Comparison of ENCODE assay signal across 14 mouse cellular contexts in genomic region chr11:103020713-103021335, GRCm38 (mm10). TPM values are rescaled to one million over a fixed set of nuclear protein-coding genes. Genes with fewer than 3 reads are reported as not detected.
DNase-seq lines count a peak whose midpoint lies in the region; ATAC-seq and TF ChIP-seq lines count a peak whose summit lies in the region.
"Had no signal": no experiment of that assay in that cellular context is flagged by ENCODE, and none has a peak within 500 bp of the region (broad histone marks: within the 10 kb centered on the region; RNA-seq: fewer than 3 reads in every experiment).

No protein-coding gene starts in this region.

- peaks cover under 1% of the 10 kb centered on the region for H3K4me1 ChIP-seq in cerebellum, adult 2 months (ENCODE audit: control insufficient read depth, insufficient read depth, low read length)
- H3K4me1 ChIP-seq in intestine, embryonic 14.5 days (replicated peaks; ENCODE audit: control insufficient read depth, insufficient read depth, low read length), result peaks cover 7% of the 10 kb centered on the region
- H3K4me1 ChIP-seq in intestine, embryonic 16.5 days (ENCODE audit: control insufficient read depth, insufficient read depth, low read length), result peaks cover 9% of the 10 kb centered on the region
- H3K4me1 ChIP-seq in embryonic fibroblast, embryonic 13.5 days (ENCODE audit: control insufficient read depth, insufficient read depth, low read length), result peaks cover 17% of the 10 kb centered on the region

- ATAC-seq in intestine, embryonic 14.5 days (replicated peaks; ENCODE audit: low FRiP score, low TSS enrichment, low read depth), result no peak
- no peak for ATAC-seq in intestine, embryonic 16.5 days

- H3K36me3 ChIP-seq in intestine, embryonic 14.5 days (ENCODE audit: control insufficient read depth, insufficient read depth, low read length), result peaks cover 11% of the 10 kb centered on the region; the same call in 1 of the 2 replicates
- H3K36me3 ChIP-seq in intestine, embryonic 16.5 days (ENCODE audit: control insufficient read depth, insufficient read depth, low read length), result no peaks in the 10 kb centered on the region

- no peaks in the 10 kb centered on the region for H3K27me3 ChIP-seq in cerebellum, adult 2 months (ENCODE audit: control insufficient read depth, insufficient read depth, low read length)
- H3K27me3 ChIP-seq in intestine, embryonic 14.5 days (replicated peaks; ENCODE audit: control insufficient read depth, insufficient read depth, low read length), result no peaks in the 10 kb centered on the region
- H3K27me3 ChIP-seq in intestine, embryonic 16.5 days (replicated peaks; ENCODE audit: control insufficient read depth, insufficient read depth, low read length), result no peaks in the 10 kb centered on the region
- H3K27me3 ChIP-seq: embryonic facial prominence, embryonic 13.5 days; midbrain, embryonic 12.5 days had no signal

- TF ChIP-seq POLR2A in cerebellum, adult 2 months (IDR thresholded peaks at IDR 0.05; ENCODE audit: borderline replicate concordance, insufficient read depth, low read length), result no peak
- TF ChIP-seq POLR2A in embryonic fibroblast, embryonic 13.5 days (IDR thresholded peaks at IDR 0.05; ENCODE audit: low read depth, low read length), result no peak

- H3K9me3 ChIP-seq in intestine, embryonic 14.5 days (ENCODE audit: control insufficient read depth, low read length), result no peaks in the 10 kb centered on the region
- H3K9me3 ChIP-seq in intestine, embryonic 16.5 days (ENCODE audit: control insufficient read depth, low read length), result no peaks in the 10 kb centered on the region
- H3K9me3 ChIP-seq: embryonic facial prominence, embryonic 13.5 days; midbrain, embryonic 12.5 days had no signal

- DNase-seq in cerebellum, adult 2 months, result peak in 1 of 2 experiments; percentile 37
- DNase-seq in cerebellum, postnatal 4 days (ENCODE audit: low spot score in 2 of 2), result no peak
- DNase-seq in intestine, embryonic 14.5 days (ENCODE audit: low spot score), result no peak
- DNase-seq in 3T3-L1 (ENCODE audit: low read depth, low spot score), result peak; percentile 57
- no peak for DNase-seq in layer of hippocampus, adult 11-12 months (ENCODE audit: low spot score)
- DNase-seq in c-Kit-positive CD71-positive TER-119-positive erythroid progenitor cells, embryonic 14.5 days (ENCODE audit: low spot score), result no peak
- DNase-seq: adrenal gland, postnatal 36 days; heart, adult 18-20 months; kidney, adult 11 months; kidney, postnatal 36 days had no signal

- H3K4me3 ChIP-seq in cerebellum, adult 2 months (replicated peaks; ENCODE audit: insufficient read depth, low read depth, low read length), result no peak overlapping the region
- H3K4me3 ChIP-seq in intestine, embryonic 14.5 days (ENCODE audit: low read depth, low read length), result no peak overlapping the region
- no peak overlapping the region for H3K4me3 ChIP-seq in intestine, embryonic 16.5 days (ENCODE audit: low read length)
- no peak overlapping the region for H3K4me3 ChIP-seq in embryonic fibroblast, embryonic 13.5 days (ENCODE audit: insufficient read depth, low read length)
- H3K4me3 ChIP-seq: embryonic facial prominence, embryonic 13.5 days; midbrain, embryonic 12.5 days had no signal

- TF ChIP-seq CTCF in cerebellum, adult 2 months (IDR thresholded peaks at IDR 0.05; ENCODE audit: borderline replicate concordance, insufficient read depth, low read depth, low read length), result peak; percentile 15; the same call in 1 of the 2 replicates
- TF ChIP-seq CTCF in embryonic fibroblast, embryonic 13.5 days (IDR thresholded peaks at IDR 0.05; ENCODE audit: borderline replicate concordance, insufficient read depth, low read length), result no peak

- H3K27ac ChIP-seq in cerebellum, adult 2 months (ENCODE audit: insufficient read depth, low read length), result no peak overlapping the region
- peak overlapping the region; percentile 47; the same call in 1 of the 2 replicates for H3K27ac ChIP-seq in intestine, embryonic 14.5 days (ENCODE audit: low read depth)
- H3K27ac ChIP-seq in intestine, embryonic 16.5 days (ENCODE audit: low read length), result no peak overlapping the region
- H3K27ac ChIP-seq in embryonic fibroblast, embryonic 13.5 days (ENCODE audit: insufficient read depth, low read length), result peak overlapping the region; percentile 35
- H3K27ac ChIP-seq: embryonic facial prominence, embryonic 13.5 days; midbrain, embryonic 12.5 days had no signal

- H3K9ac ChIP-seq in intestine, embryonic 14.5 days (ENCODE audit: low read length), result no peak overlapping the region
- H3K9ac ChIP-seq in intestine, embryonic 16.5 days (ENCODE audit: low read depth, low read length), result no peak overlapping the region
- H3K9ac ChIP-seq: midbrain, embryonic 12.5 days had no signal

- WGBS in cerebellum, adult 2 months, result 39% methylated on average over 3 of the region's 3 CpGs
- WGBS in intestine, embryonic 14.5 days, result 50% methylated on average over 3 of the region's 3 CpGs
- 64% methylated on average over 3 of the region's 3 CpGs for WGBS in intestine, embryonic 16.5 days

- no peak overlapping the region for H3K4me2 ChIP-seq in intestine, embryonic 14.5 days (ENCODE audit: low read length)
- no peak overlapping the region for H3K4me2 ChIP-seq in intestine, embryonic 16.5 days (ENCODE audit: low read depth, low read length)
- H3K4me2 ChIP-seq: embryonic facial prominence, embryonic 13.5 days; midbrain, embryonic 12.5 days had no signal

RNA-seq across cellular contexts. Expression of gene Nmt1, which starts 7.2 kb away (rescaled TPM):
- polyA plus RNA-seq in cerebellum, adult 2 months (2012; rRNA removed), result 58.8 and 63.2 TPM in 2 replicates
- polyA plus RNA-seq in intestine, embryonic 14.5 days (2014; fragmentation: Nextera tagmentation; extraction: Ambion mirVana), result 69.3 and 69.7 TPM in 2 replicates
- 55.9 and 59.6 TPM in 2 replicates for polyA plus RNA-seq in intestine, embryonic 16.5 days (2015; fragmentation: Nextera tagmentation; extraction: Ambion mirVana)
- 91.1 and 111 TPM in 2 replicates for polyA plus RNA-seq in embryonic fibroblast, embryonic 13.5 days (2011; ENCODE audit: insufficient read length, low read depth, missing spikeins)

RNA-seq across cellular contexts. Expression of gene Dcakd, which starts 7.3 kb away (rescaled TPM):
- 58.3 and 63.6 TPM in 2 replicates for polyA plus RNA-seq in cerebellum, adult 2 months (2012; rRNA removed)
- polyA plus RNA-seq in intestine, embryonic 14.5 days (2014; fragmentation: Nextera tagmentation; extraction: Ambion mirVana), result 164 and 183 TPM in 2 replicates
- polyA plus RNA-seq in intestine, embryonic 16.5 days (2015; fragmentation: Nextera tagmentation; extraction: Ambion mirVana), result 91.5 and 92.7 TPM in 2 replicates
- polyA plus RNA-seq in embryonic fibroblast, embryonic 13.5 days (2011; ENCODE audit: insufficient read length, low read depth, missing spikeins), result 57.7 and 66.6 TPM in 2 replicates

Comparison
In these comparisons a context has a peak if more than half of its experiments do, and no peak if none do; other contexts are left out.
1. H3K27ac ChIP-seq: peak in intestine, embryonic 14.5 days (single experiment) and embryonic fibroblast, embryonic 13.5 days (single experiment); none in cerebellum, adult 2 months (single experiment) and intestine, embryonic 16.5 days (single experiment).